Mouse (Mus musculus) left cerebral cortex, adult 11 months (tissue): ENCODE data around the gene Lcp1.

Experiments
- DNase-seq: peaks from one replicate; pipeline ENCODE4 v3.0.0; 2022; ENCODE audit warnings: low spot score

The Lcp1 gene

DNA sequence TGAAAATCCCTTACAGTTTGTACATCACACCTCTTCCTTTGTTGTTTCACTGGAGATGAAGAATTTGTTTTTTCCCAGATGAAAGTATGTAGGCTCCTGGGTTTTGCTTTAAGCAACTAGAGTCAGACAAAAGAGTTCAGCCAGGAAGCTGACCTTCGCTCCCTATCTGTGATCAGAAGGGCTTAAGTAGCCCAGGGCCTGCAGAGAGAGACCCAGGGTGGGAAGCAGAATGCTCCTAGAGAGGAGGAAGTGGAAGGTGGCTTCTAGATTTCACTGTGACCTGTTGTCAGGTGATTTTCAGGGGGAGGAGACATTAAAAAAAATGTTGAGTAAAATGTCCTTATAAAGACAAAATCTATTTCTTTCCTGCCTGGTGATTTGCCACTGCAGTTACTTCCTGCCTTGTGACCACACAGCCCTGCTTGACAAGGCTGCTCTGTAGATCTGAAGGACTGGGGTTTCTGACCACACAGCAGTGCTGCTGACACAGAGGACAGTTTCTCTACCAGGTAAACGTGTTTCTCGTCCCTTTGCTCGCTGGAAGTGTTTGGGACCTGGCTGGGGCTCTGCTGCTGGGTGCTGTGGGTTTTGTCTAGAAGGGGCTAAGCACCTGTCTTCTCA, 45.6 kb downstream of the Lcp1 start:
- no peak for DNase-seq

DNA sequence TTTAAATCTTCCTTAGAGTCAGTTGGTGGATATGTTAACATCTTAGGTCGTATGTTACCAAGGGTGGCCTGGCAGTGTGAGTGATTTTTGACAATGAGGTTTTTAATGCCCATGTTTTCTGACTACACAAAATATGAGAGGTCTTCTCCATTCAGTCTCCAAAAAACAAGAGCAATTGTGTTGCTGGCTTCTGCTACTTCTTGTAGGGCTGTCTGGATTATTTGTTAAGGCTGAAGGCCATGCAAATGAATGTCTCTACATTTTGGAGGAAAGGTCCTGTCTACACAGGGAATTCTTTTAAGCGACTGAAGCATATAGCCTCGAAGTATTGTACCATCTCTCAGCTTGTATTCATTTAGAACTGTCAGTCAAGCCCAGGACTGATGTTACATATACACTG, 46.5 kb downstream of the Lcp1 start:
- no peak for DNase-seq

DNA sequence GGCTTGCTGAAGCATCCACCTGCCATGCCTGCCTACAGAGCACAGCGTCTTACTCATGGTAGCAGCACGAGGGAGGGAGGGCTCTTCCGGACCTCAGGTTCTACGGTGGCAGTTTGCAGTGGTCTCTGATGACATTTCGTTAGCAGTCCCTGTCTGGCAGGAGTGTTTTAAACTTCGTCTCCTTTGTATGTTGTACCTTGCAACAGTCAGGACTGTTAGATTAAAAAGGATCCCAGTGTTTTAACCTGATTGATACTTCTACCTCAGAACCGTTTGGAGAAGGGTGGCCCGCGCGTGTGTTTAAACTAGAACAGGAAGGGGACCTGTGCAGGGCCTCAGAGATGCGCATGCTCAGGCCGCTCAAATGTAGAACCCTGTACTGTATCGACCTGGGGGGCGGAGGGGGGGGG, 47.5 kb downstream of the Lcp1 start:
- DNase-seq, result no peak

DNA sequence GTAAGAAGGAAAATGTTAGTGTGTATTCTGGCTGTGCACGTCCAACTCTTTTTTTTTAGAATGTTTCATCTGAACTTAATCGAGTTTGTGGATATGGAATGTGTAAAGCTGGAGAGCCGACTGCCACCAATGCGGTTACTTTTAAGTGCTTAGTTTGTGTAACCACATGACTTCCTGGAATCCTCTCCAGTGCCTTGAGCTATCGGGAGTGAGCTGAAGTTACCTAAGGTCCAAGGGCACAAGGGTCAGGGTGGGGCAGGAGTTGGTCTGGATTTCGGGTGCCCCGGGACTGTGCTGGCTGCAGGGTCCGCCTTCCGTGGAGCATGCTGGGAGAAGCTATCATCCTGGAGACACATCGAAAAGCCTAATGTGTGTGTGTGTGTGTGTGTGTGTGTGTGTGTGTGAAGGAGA, 47.9 kb downstream of the Lcp1 start:
- DNase-seq, result no peak

DNA sequence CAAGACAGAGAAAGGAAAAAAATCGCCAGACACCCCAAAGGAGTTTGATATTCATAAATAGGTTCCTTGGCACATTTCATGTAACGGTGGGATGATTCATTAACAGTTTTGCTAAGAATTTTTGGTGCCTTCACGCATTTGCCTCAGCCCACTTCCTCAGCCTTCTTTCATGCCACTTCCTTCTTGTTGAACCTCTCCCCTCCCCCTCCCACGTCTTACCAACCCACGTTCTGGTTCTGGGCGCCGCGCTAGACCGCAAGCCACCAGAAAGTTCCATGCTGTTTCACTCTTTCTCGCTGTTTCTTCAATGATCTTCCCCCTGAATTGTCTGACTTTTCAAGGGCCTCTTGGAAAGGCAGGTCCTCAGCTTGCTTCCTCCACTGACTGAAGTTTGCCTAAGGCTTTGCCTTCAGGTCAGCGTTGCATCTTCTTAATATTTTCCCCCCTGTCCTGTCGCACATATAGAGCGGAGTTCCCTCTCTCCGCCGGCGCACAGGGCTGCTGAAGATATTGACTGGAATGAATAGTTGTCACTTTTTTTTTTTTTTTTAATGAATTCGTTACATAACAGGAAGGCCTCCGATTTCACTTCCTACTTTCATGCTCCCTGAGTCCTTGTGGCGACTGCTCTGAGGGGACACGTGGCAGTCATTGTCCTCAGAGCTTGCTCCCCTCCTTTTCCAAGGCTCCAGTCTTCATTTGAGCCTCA, 48.5 kb downstream of the Lcp1 start:
- DNase-seq, result no peak

DNA sequence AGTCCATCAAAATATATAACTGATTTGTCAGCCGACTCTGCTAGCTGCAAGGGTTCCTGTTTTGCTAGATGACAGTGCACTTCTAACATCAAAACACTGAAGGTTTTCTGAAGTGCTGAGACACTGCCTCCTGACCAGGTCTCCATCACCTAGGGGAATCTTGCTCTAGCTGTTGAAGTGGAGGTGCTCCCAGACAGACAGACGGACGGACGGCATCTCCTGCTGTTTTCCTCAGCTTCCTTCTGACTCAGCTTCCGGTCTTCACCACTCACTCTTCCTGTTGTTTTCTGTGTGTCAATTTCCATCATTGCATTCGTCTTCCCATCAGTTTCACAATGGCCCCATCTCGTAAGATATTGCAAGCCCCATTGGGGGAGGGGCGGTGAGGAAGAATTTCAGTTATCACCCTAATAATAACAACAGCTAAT, 49.7 kb downstream of the Lcp1 start:
- DNase-seq, result no peak

DNA sequence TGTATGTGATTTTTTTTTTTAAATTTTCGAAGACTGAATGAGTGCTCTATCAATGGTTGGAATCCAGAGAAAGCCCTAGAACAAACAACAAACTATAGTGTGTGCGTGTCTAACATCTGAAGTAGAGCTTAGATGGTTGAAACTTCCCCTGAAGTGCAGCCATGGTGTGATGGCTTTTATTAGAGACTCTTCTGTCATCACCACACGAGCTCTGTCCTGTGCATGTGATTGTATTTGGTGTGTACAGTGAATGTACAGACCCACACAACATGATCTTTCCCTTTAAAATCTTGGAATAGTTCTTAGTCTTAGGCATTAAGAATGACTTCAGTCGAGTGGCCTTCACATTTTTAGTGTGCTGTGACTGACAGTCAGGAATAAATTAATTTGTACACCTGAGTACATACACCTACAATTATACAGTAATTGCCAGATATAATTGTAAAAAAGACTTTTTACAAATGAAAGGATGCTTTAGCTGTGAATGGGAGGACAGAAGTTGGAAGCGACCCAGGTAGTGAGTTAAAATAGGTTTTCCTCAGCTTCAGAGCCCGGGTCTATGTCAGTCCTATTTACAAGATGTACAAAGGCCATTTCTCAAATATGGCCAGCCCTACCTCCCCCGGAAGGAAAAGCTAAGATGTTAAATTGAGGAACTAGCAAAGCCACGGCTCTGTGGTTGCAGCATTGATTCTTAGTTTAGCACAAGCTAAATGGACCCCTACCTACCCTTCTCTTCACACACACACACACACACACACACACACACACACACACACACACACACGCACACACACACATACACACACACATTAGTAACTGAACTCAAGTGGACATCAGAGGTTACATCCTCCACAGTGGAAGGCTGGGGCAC, 50.4 kb downstream of the Lcp1 start:
- DNase-seq, result no peak

DNA sequence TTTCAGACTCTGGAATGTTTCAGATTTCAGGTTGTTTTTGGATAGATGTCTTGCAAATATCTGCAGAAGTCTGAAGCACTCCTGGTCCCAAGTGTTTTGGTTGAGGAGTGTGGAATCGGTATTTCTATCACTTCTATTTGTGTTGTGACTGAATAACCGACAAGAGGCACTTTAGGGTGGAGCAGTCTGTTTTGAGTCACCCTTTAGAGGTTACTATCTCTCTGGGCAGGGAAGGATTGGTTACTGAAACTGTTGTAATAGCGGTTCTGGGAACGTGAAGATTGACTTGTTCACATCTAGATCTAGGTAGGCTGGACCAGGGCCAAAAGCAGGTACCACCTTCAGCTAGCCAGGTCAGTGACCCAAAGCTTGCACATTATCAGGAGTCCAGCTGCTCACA, 51.5 kb downstream of the Lcp1 start:
- no peak for DNase-seq

DNA sequence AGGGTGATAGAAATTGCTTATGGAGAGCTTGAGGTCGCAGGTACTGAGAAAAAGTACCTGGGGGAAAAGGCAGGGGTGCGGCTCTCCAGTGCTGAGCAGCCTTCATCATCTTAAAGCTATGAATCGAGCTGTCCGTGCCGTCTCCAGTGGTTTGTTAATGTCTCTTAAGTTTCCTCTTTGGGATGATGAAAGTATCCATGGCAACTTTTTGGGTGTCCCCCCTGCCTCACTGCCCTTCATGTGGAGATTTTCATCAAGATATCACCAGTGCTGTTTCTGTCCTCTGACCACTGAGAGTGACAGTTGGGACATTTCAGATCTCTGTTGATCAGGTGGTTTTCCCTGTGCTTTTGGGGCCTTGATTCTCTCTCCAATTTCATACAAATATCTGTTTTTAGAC, 51.9 kb downstream of the Lcp1 start:
- DNase-seq, result no peak

DNA sequence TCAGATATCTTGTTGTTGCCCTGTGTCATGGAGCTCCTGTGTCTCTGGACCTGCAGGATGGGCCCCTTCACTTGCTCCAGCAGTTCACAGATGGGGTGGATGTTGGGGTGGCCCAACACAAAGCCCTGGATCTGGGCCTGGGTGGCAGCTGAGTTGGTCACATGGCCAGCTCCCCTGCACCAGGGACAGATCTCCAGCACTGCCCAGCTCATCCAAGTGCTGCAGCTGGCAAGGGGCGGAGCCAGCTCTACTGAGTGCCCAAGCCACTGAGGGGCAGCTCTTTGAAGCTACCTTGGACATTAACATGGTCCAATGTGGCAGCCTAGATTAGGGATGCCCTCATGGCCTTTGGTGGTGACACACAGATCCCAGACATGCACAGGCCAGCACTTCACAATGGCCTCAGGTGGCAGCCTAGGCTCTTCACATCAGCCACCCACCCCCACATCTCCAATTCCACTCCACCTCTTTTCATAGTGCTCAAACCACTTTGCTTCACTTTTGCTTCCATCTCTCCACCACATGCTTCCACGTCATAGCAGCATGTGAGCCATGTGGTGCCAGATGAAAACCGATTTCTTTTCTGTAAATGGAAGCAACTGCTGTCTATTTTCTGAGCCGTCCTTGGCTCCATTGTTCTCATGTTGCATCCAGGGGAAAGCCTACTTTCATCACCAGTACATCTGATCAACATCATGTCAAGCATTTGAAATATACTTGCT, 53.3 kb downstream of the Lcp1 start:
- no peak for DNase-seq

DNA sequence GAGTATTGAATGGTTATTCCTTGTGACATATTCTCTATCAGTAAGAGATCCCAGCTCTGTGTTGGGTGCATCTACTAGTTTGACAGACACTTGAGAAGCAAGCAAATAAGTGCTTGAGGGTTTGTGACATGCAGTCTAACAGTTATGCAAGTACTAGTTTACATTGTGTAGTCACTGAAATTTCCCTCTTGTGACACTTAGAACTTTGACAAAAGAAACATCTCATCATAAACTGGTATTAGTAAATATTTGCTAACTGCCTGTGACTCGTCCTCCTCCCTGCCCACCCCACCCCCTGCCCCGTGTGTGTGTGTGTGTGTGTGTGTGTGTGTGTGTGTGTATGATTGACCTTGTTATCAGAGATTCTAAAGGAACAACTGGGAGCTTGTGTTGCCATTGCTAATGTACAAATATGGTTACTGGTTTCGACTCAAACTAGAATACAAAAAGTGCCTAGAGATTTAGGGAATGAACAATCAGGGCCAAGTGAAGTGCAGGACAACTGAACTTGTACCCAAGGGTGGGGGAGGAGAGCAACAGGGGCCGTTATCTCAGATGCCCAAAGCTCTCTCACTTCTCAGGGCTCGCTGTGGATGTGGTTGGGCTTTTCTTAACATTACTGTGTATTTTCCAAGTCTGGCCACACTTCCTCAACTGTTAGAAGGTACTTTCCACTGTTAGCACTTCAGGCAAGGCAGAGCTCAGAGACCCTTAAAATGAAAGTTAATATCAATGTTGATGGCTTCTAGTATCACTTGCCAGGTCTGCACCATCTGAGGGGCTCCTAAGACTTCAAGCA, 55.1 kb downstream of the Lcp1 start:
- DNase-seq, result no peak

DNA sequence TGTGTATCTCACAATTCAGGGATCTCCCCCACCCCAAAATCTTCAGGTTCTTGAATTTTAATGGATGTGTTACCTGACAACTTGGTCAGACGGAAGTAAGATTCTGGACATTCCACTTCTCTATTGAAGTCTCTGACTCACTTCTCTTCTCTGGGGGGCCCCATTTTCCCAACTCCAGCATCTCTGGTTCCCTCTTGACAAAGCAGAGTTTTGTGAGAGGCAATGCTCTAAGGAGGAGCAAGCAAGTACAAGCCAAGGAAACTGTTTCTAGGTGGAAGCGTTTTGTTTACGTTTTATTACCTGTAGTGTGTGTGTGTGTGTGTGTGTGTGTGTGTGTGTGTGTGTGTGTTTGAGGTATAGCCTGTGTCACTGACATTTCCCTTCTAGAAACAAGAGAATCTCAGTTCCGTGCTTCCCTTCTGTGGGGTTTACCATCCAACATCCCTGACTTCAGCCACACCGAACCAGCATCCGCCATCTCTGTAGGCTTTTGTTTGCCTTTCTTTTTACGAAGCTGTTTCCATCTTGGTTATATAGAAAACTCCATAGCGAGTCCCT, 56.0 kb downstream of the Lcp1 start:
- DNase-seq, result no peak

DNA sequence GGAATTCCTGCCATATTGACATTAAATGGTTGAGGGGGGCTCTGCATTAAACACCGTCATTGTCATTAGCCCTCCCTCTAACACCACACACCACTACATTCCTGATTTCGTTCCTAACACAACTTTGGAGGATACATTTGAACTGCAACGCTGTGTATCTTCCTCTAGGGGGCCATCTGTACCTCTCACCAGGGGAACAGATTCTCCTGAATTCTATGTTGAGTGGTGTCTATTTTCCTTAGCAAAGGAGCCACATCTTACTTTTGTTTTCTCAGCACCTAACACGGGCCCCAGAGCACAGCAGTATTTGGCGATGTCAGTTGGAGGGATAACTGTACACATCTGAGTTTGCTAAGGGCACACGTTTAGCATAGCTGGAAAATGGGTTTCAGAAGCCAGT, 57.6 kb downstream of the Lcp1 start:
- DNase-seq, result no peak

DNA sequence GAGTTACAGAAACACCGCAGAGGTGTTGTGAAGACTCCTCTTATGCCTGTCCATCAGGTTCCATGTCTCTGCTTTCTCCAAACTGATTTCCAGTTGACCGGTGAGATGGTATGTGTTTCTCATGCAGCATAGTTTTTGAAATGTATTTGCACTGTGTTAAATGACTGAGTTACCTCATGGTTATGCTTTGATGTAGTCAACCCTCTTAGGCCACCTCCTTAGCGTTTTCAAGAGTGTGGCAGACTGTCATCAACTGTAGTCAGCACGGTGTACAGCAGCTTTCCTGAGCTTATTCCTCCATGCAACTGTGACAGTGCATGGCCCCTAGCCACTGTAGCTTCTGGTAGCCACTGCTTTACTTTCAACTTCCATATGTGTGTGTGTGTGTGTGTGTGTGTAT, 58.1 kb downstream of the Lcp1 start:
- DNase-seq, result no peak

DNA sequence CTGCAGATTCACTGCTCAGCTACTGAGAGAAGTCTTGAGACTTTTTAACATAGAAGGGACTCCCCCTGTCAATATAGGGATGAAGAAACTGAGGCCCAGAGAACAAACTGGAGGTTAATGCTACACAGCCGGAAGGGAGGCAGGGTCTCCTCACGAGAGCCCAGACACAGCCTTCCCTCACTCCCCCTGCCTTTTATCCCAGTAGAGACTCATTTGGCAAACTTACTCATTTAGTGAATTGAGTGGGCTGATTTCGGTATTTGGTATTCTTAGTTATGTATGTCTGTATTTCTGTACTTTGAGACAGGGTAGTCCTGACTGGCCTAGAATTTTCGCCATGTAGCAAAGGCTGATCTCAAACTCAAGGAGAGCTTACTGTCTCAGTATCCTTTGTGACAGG, 59.8 kb downstream of the Lcp1 start:
- no peak for DNase-seq

DNA sequence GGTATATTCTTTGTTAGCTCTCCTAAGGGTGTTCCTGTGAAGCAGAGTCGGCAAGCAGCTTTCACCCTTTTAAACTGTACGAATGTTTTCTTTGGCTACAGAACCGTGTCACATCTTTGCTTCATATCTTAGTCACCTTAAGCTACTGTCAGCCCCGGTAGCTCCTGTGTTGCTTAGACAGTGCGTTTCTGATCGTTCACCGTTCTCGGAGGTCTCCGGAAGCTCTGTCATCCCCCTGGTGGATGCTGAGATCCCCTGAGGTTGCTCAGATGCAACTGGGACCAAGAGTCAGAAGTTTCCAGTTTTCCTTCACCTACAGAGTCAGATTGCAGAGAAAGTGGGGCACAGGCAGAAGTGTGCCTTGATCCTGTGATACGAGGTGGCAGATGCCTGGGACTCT, 61.5 kb downstream of the Lcp1 start:
- DNase-seq, result no peak

DNA sequence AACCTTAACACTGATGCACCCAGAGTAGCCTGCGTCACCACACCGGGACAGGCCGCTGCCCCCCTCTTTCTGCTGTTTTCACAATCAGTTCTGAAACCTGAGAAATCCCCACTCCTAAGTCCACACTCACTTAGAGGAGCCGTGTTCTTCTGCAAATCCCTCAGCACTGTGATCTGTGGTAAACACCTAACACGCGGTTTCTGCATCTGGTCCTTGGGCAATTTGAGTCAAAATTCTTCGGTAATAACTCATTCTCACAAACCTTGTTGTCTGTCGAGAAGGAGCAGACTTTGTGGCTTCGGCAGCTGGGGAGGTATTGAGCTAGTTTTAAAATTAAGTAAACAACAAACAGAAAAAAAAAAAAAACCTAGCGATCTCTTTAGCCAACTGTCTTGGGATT, 62.0 kb downstream of the Lcp1 start:
- no peak for DNase-seq

DNA sequence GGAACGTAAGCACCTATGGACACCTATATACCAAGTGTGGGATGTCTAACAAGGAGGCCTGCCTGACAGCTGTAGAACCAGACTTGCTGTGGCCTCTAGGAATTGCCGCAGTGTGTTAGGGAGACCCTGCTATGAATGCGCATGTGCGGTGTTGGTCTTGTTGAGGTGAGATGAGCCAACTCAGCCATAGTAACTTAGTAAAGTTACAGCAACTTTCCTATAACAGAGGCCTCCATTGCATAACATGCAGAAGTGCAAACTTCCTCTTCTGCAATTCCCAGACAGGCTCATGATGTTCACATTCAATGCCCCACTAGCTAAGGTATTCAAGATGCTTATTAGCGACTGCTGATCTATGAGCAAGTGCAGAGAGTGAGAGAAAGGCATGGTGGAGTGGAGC, 64.6 kb downstream of the Lcp1 start:
- no peak for DNase-seq

DNA sequence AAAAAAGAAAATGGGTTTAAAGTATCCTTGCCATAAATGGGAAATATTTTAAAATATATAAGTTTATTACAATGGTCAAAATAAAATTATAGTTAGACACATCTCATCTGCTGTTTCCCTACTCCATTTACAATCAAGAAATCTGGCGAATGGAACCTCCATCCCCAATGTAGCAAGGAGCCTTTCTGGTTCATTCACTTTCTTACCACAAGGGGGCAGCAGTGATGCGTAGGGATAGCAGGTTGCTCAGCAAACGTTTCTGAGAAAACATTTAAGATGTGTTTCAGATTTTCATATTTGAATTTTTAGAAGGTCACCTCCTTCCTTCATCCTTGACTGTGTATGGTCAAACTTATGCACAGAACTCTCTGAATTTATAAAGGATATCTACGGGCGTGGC, 66.1 kb downstream of the Lcp1 start:
- peak; percentile 24 for DNase-seq

DNA sequence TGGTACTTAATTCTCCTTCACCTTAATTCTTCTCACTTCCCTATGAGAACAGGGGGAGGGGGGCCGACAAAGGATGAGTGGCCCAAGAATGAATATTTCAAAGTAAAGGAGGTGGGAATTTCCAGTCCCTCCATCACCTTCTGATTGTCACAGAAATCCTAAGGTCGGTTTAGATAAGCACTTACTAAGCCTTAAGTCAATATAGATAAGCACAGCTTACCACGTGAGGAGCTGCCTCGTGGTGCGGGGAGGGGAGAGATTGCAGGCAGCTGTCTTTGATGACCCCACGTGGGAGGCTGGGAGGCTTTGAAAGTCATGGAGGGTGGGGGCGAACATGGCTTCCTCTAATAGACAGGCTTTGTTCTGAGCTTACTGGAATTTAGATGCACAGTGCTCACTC, 66.8 kb downstream of the Lcp1 start:
- DNase-seq, result no peak

DNA sequence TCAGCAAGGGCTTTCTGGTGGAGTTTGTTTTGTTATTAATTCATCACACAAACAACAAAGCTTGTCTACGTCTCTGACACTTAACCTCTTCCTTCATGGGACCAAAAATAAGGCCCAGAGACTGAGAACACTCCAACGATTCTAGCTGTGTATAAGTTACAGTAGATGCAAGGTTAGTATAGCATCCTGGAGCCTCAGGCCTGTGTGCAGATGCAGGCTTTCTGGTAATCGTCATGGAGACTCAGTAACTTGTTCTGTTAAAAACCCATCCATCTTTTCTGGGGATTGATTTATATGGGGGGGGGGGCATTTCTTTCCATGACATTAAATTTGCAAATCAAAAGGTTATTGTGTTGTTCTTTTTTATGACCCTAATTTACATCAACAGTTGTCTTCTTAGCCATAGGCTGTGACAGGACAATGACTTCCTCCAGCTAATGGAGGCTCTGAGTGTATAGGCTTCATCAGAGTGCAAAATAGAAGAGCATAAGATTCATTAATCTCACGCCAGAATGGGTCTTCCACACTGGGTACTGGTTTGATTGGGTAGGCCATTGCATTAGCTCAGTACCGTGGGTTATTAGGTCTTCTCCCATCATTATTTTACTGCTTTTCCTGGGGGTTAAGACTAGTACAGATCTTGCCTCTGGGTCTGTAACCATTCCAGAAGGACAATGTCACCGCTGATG, 74.6 kb downstream of the Lcp1 start:
- no peak for DNase-seq
